Mouse (Mus musculus) brain, embryonic 14.5 days (tissue): ENCODE results near the gene Evc.

Experiments used
- CTCF ChIP-seq: fragments of 200-500 bp; IDR thresholded peaks from 2 replicates; pipeline ENCODE4 v1.5.1; 2012; ENCODE audit warnings: inconsistent platforms, mild to moderate bottlenecking, moderate library complexity, borderline replicate concordance; ENCODE audit not compliant: insufficient read depth, insufficient read length; ENCODE audit errors: extremely low read depth
- POLR2A ChIP-seq: fragments of 200-500 bp; IDR thresholded peaks from 2 replicates; pipeline ENCODE4 v1.6.1; 2012; ENCODE audit warnings: mild to moderate bottlenecking, inconsistent platforms, borderline replicate concordance; ENCODE audit not compliant: poor library complexity, insufficient read depth, insufficient read length, severe bottlenecking; ENCODE audit errors: extremely low read depth

DNA sequence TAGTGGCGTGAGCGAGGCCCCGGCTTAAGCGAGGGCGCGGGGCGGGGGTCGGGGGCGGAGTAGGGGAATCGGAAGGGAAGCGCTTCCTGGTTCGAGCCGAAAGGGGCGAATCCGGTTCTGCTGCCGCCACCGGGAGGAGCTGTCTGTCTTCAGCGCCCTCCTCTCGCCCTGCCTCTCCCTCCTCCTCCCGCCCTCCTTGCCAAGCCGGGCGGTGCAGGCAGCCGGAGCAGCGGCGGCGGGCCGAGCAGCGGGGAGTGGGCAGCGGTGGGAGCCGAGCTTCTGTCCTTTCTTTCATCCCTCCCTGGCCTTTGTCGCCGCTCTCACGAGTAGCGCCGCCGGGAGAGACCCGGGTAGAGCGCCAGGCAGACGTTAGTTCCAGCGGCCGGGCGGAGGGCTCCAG lies 91.0 kb downstream of the Evc start:
- TF ChIP-seq CTCF = peak; percentile 42; the same call in 1 of the 2 replicates
- peak; percentile 96 for TF ChIP-seq POLR2A
